Mouse (Mus musculus) embryonic facial prominence, embryonic 15.5 days (tissue): ENCODE measurements around the gene Dlx3. TPM values are rescaled to one million over a fixed set of nuclear protein-coding genes. Genes with fewer than 3 reads are reported as not detected.

Experiments used
- ATAC-seq: fragments of 200-750 bp; cut with Nextera tagmentation; 2 replicates; pipeline ENCODE4 v1.8.0; 2017; ENCODE audit warnings: low read depth, moderate TSS enrichment; ENCODE audit not compliant: insufficient number of reproducible peaks, low FRiP score, low TSS enrichment
- H3K27ac ChIP-seq: fragments of 300-500 bp; sonication (generic); replicated peaks from 2 replicates; pipeline ENCODE4 v1.5.1; 2015; ENCODE audit warnings: mild to moderate bottlenecking, inconsistent platforms
- H3K27me3 ChIP-seq: fragments of 300-500 bp; sonication (generic); 2 replicates; pipeline ENCODE4 v1.6.1; 2015; ENCODE audit warnings: inconsistent platforms
- H3K36me3 ChIP-seq: fragments of 300-500 bp; sonication (generic); 2 replicates; pipeline ENCODE4 v1.6.1; 2015; ENCODE audit warnings: mild to moderate bottlenecking, inconsistent platforms
- H3K4me1 ChIP-seq: fragments of 300-500 bp; sonication (generic); 2 replicates; pipeline ENCODE4 v1.6.1; 2015; ENCODE audit warnings: inconsistent platforms
- H3K4me2 ChIP-seq: fragments of 300-500 bp; sonication (generic); replicated peaks from 2 replicates; pipeline ENCODE4 v1.6.1; 2015; ENCODE audit warnings: mild to moderate bottlenecking, inconsistent platforms
- H3K4me3 ChIP-seq: fragments of 300-500 bp; sonication (generic); replicated peaks from 2 replicates; pipeline ENCODE4 v1.5.1; 2015; ENCODE audit warnings: mild to moderate bottlenecking, inconsistent platforms
- H3K9ac ChIP-seq: fragments of 300-500 bp; sonication (generic); 2 replicates; pipeline ENCODE4 v1.6.1; 2015; ENCODE audit warnings: inconsistent platforms
- H3K9me3 ChIP-seq: fragments of 300-500 bp; sonication (generic); replicated peaks from 2 replicates; pipeline ENCODE4 v1.6.1; 2016; ENCODE audit warnings: inconsistent platforms
- WGBS: fragments of 180-500 bp; shearing (Covaris S2); methylation state at CpG from one replicate; pipeline ENCODE4 v1.1.7; 2015; 5-methylcytosine and 5-hydroxymethylcytosine counted together
- polyA plus RNA-seq: library from polyadenylated mRNA; unstranded; fragments of >200 nt; fragmentation: Nextera tagmentation; extraction: Ambion mirVana; gene quantifications from 2 replicates; pipeline ENCODE4 v1.2.1, GENCODE M21; 2015

Gene Dlx3
- polyA plus RNA-seq, 1 experiment from 2014 or later: 35.6 TPM

GRCm38 (mm10) chr11:95126272-95127245 lies 6.6 kb downstream of the Dlx3 start:
- Histone ChIP-seq H3K9me3 (no peaks in the 10 kb centered on the region), H3K9ac (no peak overlapping the region), H3K27me3 (peaks cover 36% of the 10 kb centered on the region), H3K4me3 (peak overlapping the region; percentile 11; the same call in 1 of the 2 replicates), H3K4me2 (peak overlapping the region; percentile 44), H3K27ac (peak overlapping the region; percentile 63), H3K4me1 (peaks cover 49% of the 10 kb centered on the region), H3K36me3 (no peaks in the 10 kb centered on the region)
- ATAC-seq: peak; percentile 53
- WGBS: 2% methylated on average over 20 of the region's 20 CpGs

DNA sequence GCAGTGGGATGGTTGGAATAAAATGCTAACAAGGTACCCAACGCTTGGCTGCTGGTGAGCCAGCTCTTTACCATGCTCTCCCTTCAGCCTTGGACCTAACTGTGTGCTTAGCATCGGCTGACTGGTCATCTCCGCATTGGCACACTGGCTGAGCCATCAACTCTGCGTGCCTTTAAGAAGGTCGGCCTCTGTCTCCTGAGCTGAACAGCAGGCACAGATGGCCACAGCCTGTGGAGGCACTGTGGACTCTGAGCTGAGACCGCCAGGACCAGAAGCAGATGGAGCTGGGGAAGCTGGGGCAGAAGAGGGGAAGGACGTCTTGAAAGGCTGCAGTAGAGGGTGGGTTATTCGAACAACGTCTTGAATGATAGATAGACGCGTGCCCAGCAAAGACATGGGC lies 8.4 kb downstream of the Dlx3 start:
- H3K4me3 ChIP-seq: no peak overlapping the region
- H3K27ac ChIP-seq: no peak overlapping the region
- H3K9ac ChIP-seq: no peak overlapping the region
- ATAC-seq: no peak
- no peaks in the 10 kb centered on the region for H3K9me3 ChIP-seq
- no peaks in the 10 kb centered on the region for H3K36me3 ChIP-seq
- H3K27me3 ChIP-seq: peaks cover 18% of the 10 kb centered on the region
- 62% methylated on average over 11 of the region's 11 CpGs for WGBS
- H3K4me2 ChIP-seq: no peak overlapping the region
- H3K4me1 ChIP-seq: peaks cover 44% of the 10 kb centered on the region

- 67% methylated on average over 17 of the region's 17 CpGs for WGBS
- Histone ChIP-seq H3K4me2 (no peak overlapping the region), H3K27ac (no peak overlapping the region), H3K9me3 (no peaks in the 10 kb centered on the region), H3K4me1 (peaks cover 29% of the 10 kb centered on the region), H3K36me3 (no peaks in the 10 kb centered on the region), H3K4me3 (no peak overlapping the region), H3K9ac (no peak overlapping the region), H3K27me3 (0 out of 2 replicates have a peak, but pooled peaks cover 5% of the 10 kb centered on the region)
- no peak for ATAC-seq
Observed at GRCm38 (mm10) chr11:95130668-95131252, 10.8 kb downstream of the Dlx3 start.

DNA sequence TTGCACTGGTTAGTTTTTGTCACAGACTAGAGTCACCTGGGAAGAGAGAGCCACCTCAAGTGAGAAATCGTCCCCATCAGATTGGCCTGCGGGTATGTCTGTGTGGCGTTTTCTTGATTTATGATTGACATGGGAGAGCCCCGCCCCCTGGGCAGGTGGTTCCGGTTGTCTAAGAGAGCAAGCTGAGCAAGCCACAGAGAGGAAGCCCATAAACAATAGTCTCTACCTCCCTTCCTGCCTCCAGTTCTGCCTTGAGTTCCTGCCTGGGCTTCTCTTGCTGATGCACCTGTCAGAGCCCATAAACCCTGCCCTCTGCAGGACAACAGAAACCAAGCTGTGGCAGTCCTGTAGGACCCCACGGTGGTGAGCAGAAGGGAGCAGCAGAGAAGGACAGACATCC lies 13.4 kb downstream of the Dlx3 start:
- Histone ChIP-seq H3K9ac (no peak overlapping the region), H3K36me3 (no peaks in the 10 kb centered on the region), H3K4me1 (peaks cover 22% of the 10 kb centered on the region), H3K27ac (no peak overlapping the region), H3K4me2 (no peak overlapping the region), H3K27me3 (peaks cover 17% of the 10 kb centered on the region), H3K9me3 (no peaks in the 10 kb centered on the region), H3K4me3 (no peak overlapping the region)
- 63% methylated on average over 6 of the region's 6 CpGs for WGBS
- no peak for ATAC-seq

GRCm38 (mm10) chr11:95137281-95137680 lies 17.4 kb downstream of the Dlx3 start:
- ATAC-seq: no peak
- Histone ChIP-seq H3K27me3 (peaks cover 57% of the 10 kb centered on the region), H3K27ac (no peak overlapping the region), H3K4me1 (peaks cover 7% of the 10 kb centered on the region; the same call in 1 of the 2 replicates), H3K9ac (no peak overlapping the region), H3K36me3 (no peaks in the 10 kb centered on the region), H3K9me3 (no peaks in the 10 kb centered on the region), H3K4me2 (no peak overlapping the region), H3K4me3 (no peak overlapping the region)
- 17% methylated on average over 6 of the region's 6 CpGs for WGBS

- Histone ChIP-seq H3K27me3 (peaks cover 79% of the 10 kb centered on the region), H3K9ac (no peak overlapping the region), H3K9me3 (no peaks in the 10 kb centered on the region), H3K27ac (no peak overlapping the region), H3K4me1 (peaks cover 24% of the 10 kb centered on the region), H3K4me2 (no peak overlapping the region), H3K4me3 (no peak overlapping the region), H3K36me3 (no peaks in the 10 kb centered on the region)
- ATAC-seq: no peak
- WGBS: 57% methylated on average over 5 of the region's 5 CpGs
Observed at GRCm38 (mm10) chr11:95139871-95140270, 20.0 kb downstream of the Dlx3 start.

- H3K4me2 ChIP-seq: 0 out of 2 replicates have a peak overlapping the region, but pooled peaks have one; percentile 41
- H3K9ac ChIP-seq: no peak overlapping the region
- peaks cover 98% of the 10 kb centered on the region for H3K27me3 ChIP-seq
- no peak overlapping the region for H3K4me3 ChIP-seq
- H3K9me3 ChIP-seq: no peaks in the 10 kb centered on the region
- ATAC-seq: no peak
- 24% methylated on average over 10 of the region's 10 CpGs for WGBS
- peaks cover 35% of the 10 kb centered on the region for H3K4me1 ChIP-seq
- no peak overlapping the region for H3K27ac ChIP-seq
- no peaks in the 10 kb centered on the region for H3K36me3 ChIP-seq
Observed at GRCm38 (mm10) chr11:95142258-95142657, 22.3 kb downstream of the Dlx3 start.

DNA sequence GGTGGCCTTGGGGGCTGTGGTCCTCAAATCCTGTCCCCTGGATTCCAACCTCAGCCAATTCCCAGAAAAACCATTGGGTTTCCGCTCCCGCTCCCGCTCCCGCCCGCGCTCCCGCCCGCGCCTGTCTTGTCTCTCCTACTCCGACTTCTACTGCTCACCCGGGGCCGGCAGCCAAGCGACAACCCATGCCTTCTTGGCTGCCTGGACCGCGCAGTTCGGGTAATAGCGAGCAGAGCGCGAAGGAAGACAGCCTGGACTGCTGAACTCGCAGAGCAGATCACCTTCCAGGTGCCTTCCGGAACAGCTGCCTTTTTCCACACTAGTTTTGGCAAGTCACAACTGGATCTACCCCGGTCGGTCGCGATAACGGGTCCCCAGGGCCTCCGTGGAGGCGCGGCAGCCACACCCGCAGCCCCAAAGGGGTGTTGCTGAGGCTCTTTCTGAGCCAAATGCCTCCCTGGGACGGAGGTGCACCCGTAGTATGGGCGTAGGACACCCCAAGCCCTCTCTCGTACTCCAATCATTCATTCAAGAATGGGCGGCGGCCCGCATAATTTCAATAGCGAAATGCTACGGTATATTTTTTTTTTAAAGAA lies 23.2 kb downstream of the Dlx3 start:
- Histone ChIP-seq H3K27me3 (peaks cover 99% of the 10 kb centered on the region), H3K4me1 (peaks cover 33% of the 10 kb centered on the region), H3K9ac (no peak overlapping the region), H3K4me2 (peak overlapping the region; percentile 41), H3K27ac (no peak overlapping the region), H3K36me3 (no peaks in the 10 kb centered on the region), H3K4me3 (peak overlapping the region; percentile 19), H3K9me3 (no peaks in the 10 kb centered on the region)
- 3% methylated on average over 39 of the region's 39 CpGs for WGBS
- ATAC-seq: no peak; the same call in 1 of the 2 replicates

DNA sequence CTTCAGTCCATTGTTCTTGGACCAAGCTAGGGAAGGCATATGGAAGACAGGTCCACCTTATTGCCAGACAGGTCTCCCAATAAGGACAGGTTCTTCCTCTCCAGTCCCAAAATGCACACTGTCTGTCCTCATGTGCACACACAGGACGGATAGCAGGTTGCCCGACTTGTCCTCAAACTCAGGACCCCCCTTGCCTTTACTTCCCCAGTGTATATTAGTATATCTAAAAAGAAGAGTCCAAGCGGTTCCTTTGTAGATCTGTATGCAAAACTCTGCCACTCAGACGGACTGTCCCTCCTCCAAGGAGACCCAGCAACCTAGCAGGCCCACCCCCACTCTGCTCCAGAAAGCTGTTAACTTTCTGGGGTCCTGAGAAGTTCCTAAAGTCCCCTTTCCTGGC lies 23.7 kb downstream of the Dlx3 start:
- Histone ChIP-seq H3K4me2 (peak overlapping the region; percentile 41; the same call in 1 of the 2 replicates), H3K4me1 (peaks cover 34% of the 10 kb centered on the region), H3K27me3 (peaks cover 99% of the 10 kb centered on the region), H3K9ac (no peak overlapping the region), H3K9me3 (no peaks in the 10 kb centered on the region), H3K4me3 (no peak overlapping the region), H3K36me3 (no peaks in the 10 kb centered on the region), H3K27ac (no peak overlapping the region)
- WGBS: 21% methylated on average over 4 of the region's 4 CpGs
- no peak for ATAC-seq

DNA sequence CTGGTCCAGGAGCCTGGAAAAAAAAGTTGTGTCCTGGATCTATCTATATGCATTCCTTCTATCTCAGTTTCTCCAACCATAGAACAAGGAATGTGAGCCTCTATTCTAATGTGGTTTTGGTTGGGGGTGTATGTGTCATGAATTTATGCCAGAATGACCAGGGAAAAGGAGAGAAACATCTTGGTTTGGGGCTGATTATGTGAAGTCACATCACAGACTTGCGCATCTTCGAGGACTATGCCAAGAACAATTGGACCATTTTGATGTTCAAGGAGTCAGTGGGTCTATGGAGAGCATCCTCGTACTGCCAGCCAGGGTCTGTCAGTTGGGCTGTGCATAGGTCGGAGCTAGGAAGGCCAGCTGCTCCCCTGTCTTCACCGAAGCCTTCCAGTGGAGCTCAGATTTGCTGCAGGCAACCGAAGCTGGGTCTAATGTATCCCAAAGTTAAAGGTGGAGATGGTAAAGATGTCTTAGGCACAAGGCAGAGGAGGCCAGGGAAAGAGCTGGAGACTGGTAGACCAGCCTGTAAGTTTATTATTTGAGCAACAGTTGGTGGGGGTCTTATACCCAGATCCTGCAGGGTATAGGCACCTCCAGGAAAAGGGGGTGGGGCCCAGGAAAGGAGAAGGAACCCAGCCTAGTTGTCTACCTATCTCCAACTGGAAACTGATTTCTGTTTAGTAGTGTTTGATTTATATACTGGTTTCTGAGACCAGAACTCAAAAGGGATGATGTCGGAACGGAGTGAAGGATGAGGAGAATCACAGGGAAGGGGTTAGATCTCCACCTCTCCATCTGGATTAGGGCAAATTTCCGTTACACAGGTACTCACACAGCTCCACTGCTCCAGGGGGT lies 24.4 kb downstream of the Dlx3 start:
- Histone ChIP-seq H3K4me2 (peak overlapping the region; percentile 84), H3K4me1 (peaks cover 39% of the 10 kb centered on the region), H3K9me3 (no peaks in the 10 kb centered on the region), H3K27ac (no peak overlapping the region), H3K36me3 (no peaks in the 10 kb centered on the region), H3K9ac (no peak overlapping the region), H3K4me3 (peak overlapping the region; percentile 47), H3K27me3 (peaks cover 99% of the 10 kb centered on the region)
- ATAC-seq: no peak
- 21% methylated on average over 9 of the region's 9 CpGs for WGBS
